Mouse (Mus musculus): ENCODE measurements around the gene Olfr1200. TPM values are rescaled to one million over a fixed set of nuclear protein-coding genes. Genes with fewer than 3 reads are reported as not detected.

Gene Olfr1200
- not detected for polyA plus RNA-seq (2015; fragmentation: Illumina TruSeq; extraction: RNeasy Lipid Tissue Mini Kit (QIAGEN cat#74804); ENCODE audit: low read depth, low replicate concordance)

GRCm38 (mm10) chr2:88770388-88770787, at the start of gene Olfr1200:
Gene Olfr1200, minus strand, starts transcription at chr2:88770488.

GRCm38 (mm10) chr2:88814196-88814595, 43.9 kb upstream of the Olfr1200 start, which contains the start of gene Olfr1202:
Gene Olfr1202, plus strand, starts transcription at chr2:88814496.

DNA sequence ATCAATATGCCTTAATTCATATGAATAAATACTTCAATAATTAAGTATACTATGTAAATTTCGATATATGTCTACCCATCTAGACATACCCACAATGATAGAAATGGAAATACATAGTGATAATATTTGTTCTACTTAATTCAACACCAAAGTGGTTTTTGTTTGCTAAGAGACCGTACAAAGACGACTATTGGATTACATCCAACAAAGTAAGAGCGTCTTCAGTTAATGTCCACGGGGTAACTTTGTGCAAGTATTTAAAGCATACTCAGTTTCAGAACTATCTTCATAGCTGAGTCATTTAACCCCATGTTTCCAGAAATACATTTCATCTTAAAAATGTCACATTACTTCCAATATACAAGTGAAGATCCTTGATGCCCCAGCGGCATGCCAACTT, 22.4 kb upstream of the Olfr1200 start, which contains the start of gene Olfr1201:
Gene Olfr1201 (plus strand): TSS at position 301 of the 400 bp plus-strand sequence.

GRCm38 (mm10) chr2:88760369-88760768, 9.9 kb downstream of the Olfr1200 start, which contains the start of gene Olfr1199:
Gene Olfr1199, minus strand, starts transcription at chr2:88760469.

DNA sequence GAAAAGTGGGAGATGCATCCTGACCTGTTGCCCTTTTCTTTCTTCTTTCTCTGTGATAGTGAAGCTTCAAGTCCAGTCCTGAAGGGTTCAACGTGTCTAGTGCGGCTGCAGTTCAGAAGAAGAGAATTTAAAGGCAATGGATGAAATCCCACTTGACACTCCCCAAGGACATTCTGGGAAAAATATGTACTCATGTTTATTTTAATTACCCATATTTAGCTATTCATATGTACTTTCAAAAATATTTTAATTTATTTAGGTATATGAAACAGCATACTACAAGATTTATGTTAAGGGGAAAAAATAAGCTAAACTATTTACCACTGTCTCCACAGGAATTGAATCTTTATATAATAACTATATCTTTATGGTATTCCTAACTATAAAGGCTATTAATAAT, 19.0 kb downstream of the Olfr1200 start, which contains the start of gene Olfr1198:
Gene Olfr1198 (minus strand): TSS at position 101 of the 400 bp plus-strand sequence.

DNA sequence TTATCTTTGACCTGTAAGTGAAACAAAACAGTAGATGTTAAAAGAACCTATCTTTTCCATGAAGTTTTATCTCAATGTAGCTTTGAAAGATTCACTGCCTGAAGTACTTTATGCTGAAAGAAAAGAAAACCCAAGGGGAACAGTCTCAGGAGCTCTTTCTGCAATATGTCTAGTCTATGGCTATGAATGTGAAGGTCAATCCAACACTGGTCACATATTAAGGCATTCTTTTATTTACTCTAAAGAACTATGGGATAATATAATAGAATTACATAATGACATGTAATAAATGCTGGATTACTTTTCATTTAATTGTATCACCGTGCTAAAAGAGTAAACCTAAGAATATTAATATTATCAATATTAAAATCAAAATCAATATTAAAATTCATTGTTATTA, 38.0 kb downstream of the Olfr1200 start, which contains the start of gene Olfr1197:
Gene Olfr1197 (minus strand): TSS at position 101 of the 400 bp plus-strand sequence.

Other genes starting within 250 kb of the Olfr1200 start
- gene Olfr1188, start 213.6 kb downstream of the Olfr1200 start, polyA plus RNA-seq (2015; fragmentation: Illumina TruSeq; extraction: RNeasy Lipid Tissue Mini Kit (QIAGEN cat#74804); ENCODE audit: low read depth, low replicate concordance): not detected
- gene Olfr1189, start 184.0 kb downstream of the Olfr1200 start, polyA plus RNA-seq (2015; fragmentation: Illumina TruSeq; extraction: RNeasy Lipid Tissue Mini Kit (QIAGEN cat#74804); ENCODE audit: low read depth, low replicate concordance): not detected
- gene Olfr1191-ps1, start 129.9 kb downstream of the Olfr1200 start, polyA plus RNA-seq (2015; fragmentation: Illumina TruSeq; extraction: RNeasy Lipid Tissue Mini Kit (QIAGEN cat#74804); ENCODE audit: low read depth, low replicate concordance): not detected
- gene Olfr1192-ps1, start 122.0 kb downstream of the Olfr1200 start, polyA plus RNA-seq (2015; fragmentation: Illumina TruSeq; extraction: RNeasy Lipid Tissue Mini Kit (QIAGEN cat#74804); ENCODE audit: low read depth, low replicate concordance): not detected
- not detected for gene Olfr1193, start 94.9 kb downstream of the Olfr1200 start, polyA plus RNA-seq (2015; fragmentation: Illumina TruSeq; extraction: RNeasy Lipid Tissue Mini Kit (QIAGEN cat#74804); ENCODE audit: low read depth, low replicate concordance)
- gene Olfr1195, start 81.3 kb downstream of the Olfr1200 start, polyA plus RNA-seq (2015; fragmentation: Illumina TruSeq; extraction: RNeasy Lipid Tissue Mini Kit (QIAGEN cat#74804); ENCODE audit: low read depth, low replicate concordance): not detected
- gene Olfr1196, start 65.9 kb downstream of the Olfr1200 start, polyA plus RNA-seq (2015; fragmentation: Illumina TruSeq; extraction: RNeasy Lipid Tissue Mini Kit (QIAGEN cat#74804); ENCODE audit: low read depth, low replicate concordance): not detected
- gene Olfr1197, start 38.1 kb downstream of the Olfr1200 start, polyA plus RNA-seq (2015; fragmentation: Illumina TruSeq; extraction: RNeasy Lipid Tissue Mini Kit (QIAGEN cat#74804); ENCODE audit: low read depth, low replicate concordance): not detected
- not detected for gene Olfr1198, start 19.1 kb downstream of the Olfr1200 start, polyA plus RNA-seq (2015; fragmentation: Illumina TruSeq; extraction: RNeasy Lipid Tissue Mini Kit (QIAGEN cat#74804); ENCODE audit: low read depth, low replicate concordance)
- gene Olfr1199, start 10.0 kb downstream of the Olfr1200 start, polyA plus RNA-seq (2015; fragmentation: Illumina TruSeq; extraction: RNeasy Lipid Tissue Mini Kit (QIAGEN cat#74804); ENCODE audit: low read depth, low replicate concordance): not detected
- not detected for gene Olfr1201, start 22.5 kb upstream of the Olfr1200 start, polyA plus RNA-seq (2015; fragmentation: Illumina TruSeq; extraction: RNeasy Lipid Tissue Mini Kit (QIAGEN cat#74804); ENCODE audit: low read depth, low replicate concordance)
- gene Olfr1202, start 44.0 kb upstream of the Olfr1200 start, polyA plus RNA-seq (2015; fragmentation: Illumina TruSeq; extraction: RNeasy Lipid Tissue Mini Kit (QIAGEN cat#74804); ENCODE audit: low read depth, low replicate concordance): not detected
- not detected for gene Olfr1205, start 59.2 kb upstream of the Olfr1200 start, polyA plus RNA-seq (2015; fragmentation: Illumina TruSeq; extraction: RNeasy Lipid Tissue Mini Kit (QIAGEN cat#74804); ENCODE audit: low read depth, low replicate concordance)
- not detected for gene Olfr1204, start 78.8 kb upstream of the Olfr1200 start, polyA plus RNA-seq (2015; fragmentation: Illumina TruSeq; extraction: RNeasy Lipid Tissue Mini Kit (QIAGEN cat#74804); ENCODE audit: low read depth, low replicate concordance)
- gene Olfr1206, start 92.7 kb upstream of the Olfr1200 start, polyA plus RNA-seq (2015; fragmentation: Illumina TruSeq; extraction: RNeasy Lipid Tissue Mini Kit (QIAGEN cat#74804); ENCODE audit: low read depth, low replicate concordance): not detected
- gene Olfr1208, start 131.8 kb upstream of the Olfr1200 start, polyA plus RNA-seq (2015; fragmentation: Illumina TruSeq; extraction: RNeasy Lipid Tissue Mini Kit (QIAGEN cat#74804); ENCODE audit: low read depth, low replicate concordance): not detected
- not detected for gene Olfr1209, start 144.7 kb upstream of the Olfr1200 start, polyA plus RNA-seq (2015; fragmentation: Illumina TruSeq; extraction: RNeasy Lipid Tissue Mini Kit (QIAGEN cat#74804); ENCODE audit: low read depth, low replicate concordance)
- not detected for gene Olfr1211, start 167.6 kb upstream of the Olfr1200 start, polyA plus RNA-seq (2015; fragmentation: Illumina TruSeq; extraction: RNeasy Lipid Tissue Mini Kit (QIAGEN cat#74804); ENCODE audit: low read depth, low replicate concordance)
- not detected for gene Olfr1212, start 183.5 kb upstream of the Olfr1200 start, polyA plus RNA-seq (2015; fragmentation: Illumina TruSeq; extraction: RNeasy Lipid Tissue Mini Kit (QIAGEN cat#74804); ENCODE audit: low read depth, low replicate concordance)
- not detected for gene Gm13762, start 209.8 kb upstream of the Olfr1200 start, polyA plus RNA-seq (2015; fragmentation: Illumina TruSeq; extraction: RNeasy Lipid Tissue Mini Kit (QIAGEN cat#74804); ENCODE audit: low read depth, low replicate concordance)
- gene Olfr1214, start 222.2 kb upstream of the Olfr1200 start, polyA plus RNA-seq (2015; fragmentation: Illumina TruSeq; extraction: RNeasy Lipid Tissue Mini Kit (QIAGEN cat#74804); ENCODE audit: low read depth, low replicate concordance): not detected
- not detected for gene Olfr1215, start 236.5 kb upstream of the Olfr1200 start, polyA plus RNA-seq (2015; fragmentation: Illumina TruSeq; extraction: RNeasy Lipid Tissue Mini Kit (QIAGEN cat#74804); ENCODE audit: low read depth, low replicate concordance)
- not detected for gene Olfr1216, start 247.9 kb upstream of the Olfr1200 start, polyA plus RNA-seq (2015; fragmentation: Illumina TruSeq; extraction: RNeasy Lipid Tissue Mini Kit (QIAGEN cat#74804); ENCODE audit: low read depth, low replicate concordance)